Mouse (Mus musculus): ENCODE data around the gene Omt2b. TPM values are rescaled to one million over a fixed set of nuclear protein-coding genes. Genes with fewer than 3 reads are reported as not detected.
"Not testable (repeated sequence)": the region's sequence is repeated elsewhere in the genome, so short reads cannot be mapped to it uniquely, and the experiment has no call there.

The Omt2b gene
- polyA plus RNA-seq (2014; fragmentation: Nextera tagmentation; extraction: Ambion mirVana), result not detected in 2 replicates

DNA sequence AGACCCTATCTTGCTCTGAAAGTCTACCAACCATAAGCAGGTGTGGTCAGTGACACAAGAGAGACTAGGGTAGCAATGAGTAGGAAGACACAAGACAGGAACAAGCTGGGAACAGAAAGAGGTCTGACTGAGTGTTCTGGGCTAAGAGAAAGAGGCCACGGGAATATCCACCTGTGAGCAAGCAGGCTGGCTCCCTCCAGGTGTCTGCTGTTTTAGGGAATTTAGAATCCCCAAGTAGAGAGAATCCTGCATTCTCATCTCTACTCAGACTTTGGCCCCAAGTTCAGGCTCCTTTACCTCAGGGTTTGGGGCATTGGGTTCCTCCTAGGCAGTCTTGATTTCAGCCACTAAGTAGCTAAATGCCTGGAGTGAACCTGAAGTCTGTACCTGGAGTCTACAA lies at the start of gene Omt2b:
Gene Omt2b (plus strand): TSS at position 301 of the 400 bp plus-strand sequence.
- H3K4me1 ChIP-seq (replicated peaks; ENCODE audit: control insufficient read depth, insufficient read depth, low read length), result not testable (repeated sequence)
- WGBS, result 56% methylated on average over 1 of the region's 1 CpGs

DNA sequence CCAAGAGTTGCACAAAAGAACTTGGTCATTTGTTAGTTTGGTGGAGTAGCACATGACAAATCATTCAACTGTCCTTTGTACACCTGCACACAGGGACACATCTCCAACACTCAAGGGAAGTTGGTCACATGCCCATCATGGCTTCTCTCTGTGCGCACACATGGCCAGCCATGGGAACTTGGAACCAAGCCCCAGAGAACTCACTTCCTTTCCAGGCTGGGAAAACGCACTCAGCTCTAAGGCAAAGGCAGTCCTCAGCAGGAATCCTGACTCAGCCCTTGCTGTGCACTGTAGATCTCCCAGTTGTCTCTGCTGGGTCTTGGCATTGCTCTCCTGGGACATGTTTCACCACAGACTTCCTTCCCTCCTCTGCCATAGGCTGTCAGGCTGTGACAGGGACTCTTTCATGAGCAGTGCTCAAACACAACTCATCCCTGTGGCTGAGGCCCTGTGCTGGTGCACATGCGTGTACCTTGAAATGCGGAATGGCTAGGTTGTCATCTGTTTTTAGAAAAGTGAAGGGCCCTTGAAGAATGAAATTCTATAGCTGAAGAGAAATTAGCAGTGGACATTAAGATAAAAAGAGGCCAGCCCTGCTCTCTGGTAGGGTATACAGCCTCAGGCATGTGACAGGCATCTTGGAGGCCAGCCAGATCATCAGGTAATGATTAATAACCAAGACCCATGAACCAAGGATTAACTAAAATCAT lies 45.2 kb upstream of the Omt2b start:
- not testable (repeated sequence) for H3K27ac ChIP-seq (ENCODE audit: low read depth, low read length); H3K9me3 ChIP-seq (ENCODE audit: control insufficient read depth, low read length); H3K36me3 ChIP-seq (ENCODE audit: control insufficient read depth, insufficient read depth, low read length); H3K9ac ChIP-seq (ENCODE audit: low read depth, low read length); H3K4me2 ChIP-seq; ATAC-seq (replicated peaks; ENCODE audit: low FRiP score); DNase-seq (ENCODE audit: low spot score); H3K4me1 ChIP-seq (replicated peaks; ENCODE audit: control insufficient read depth, insufficient read depth, low read length); H3K27me3 ChIP-seq (replicated peaks; ENCODE audit: control insufficient read depth, insufficient read depth, low read length); H3K4me3 ChIP-seq (ENCODE audit: low read depth, low read length)
- WGBS, result 85% methylated on average over 4 of the region's 4 CpGs

More for the DNA sequence above, at the start of gene Omt2b:
- not testable (repeated sequence) for ATAC-seq (replicated peaks; ENCODE audit: low FRiP score); H3K4me2 ChIP-seq; DNase-seq (ENCODE audit: low spot score); H3K36me3 ChIP-seq (ENCODE audit: control insufficient read depth, insufficient read depth, low read length); H3K4me3 ChIP-seq (ENCODE audit: low read depth, low read length); H3K9me3 ChIP-seq (ENCODE audit: control insufficient read depth, low read length); H3K27me3 ChIP-seq (replicated peaks; ENCODE audit: control insufficient read depth, insufficient read depth, low read length); H3K27ac ChIP-seq (ENCODE audit: low read depth, low read length); H3K9ac ChIP-seq (ENCODE audit: low read depth, low read length)

DNA sequence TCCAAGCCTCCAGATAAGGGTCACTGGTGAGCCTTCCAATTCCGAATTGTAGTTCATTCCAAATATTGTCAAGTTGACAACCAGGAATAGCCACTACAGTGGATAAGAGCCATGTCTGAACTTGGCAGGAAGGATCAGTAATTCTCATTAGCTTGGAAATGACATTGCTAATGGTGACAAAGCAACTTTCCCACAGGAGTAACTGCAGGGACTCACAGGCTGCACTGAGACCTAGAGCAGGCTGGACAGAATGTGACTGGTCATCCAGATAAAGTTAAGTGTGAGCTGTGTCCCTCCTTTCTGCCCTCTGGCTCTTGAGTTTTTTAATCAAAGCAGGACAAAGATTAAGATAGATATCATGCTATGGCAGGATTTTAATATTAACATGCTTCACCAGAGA lies 38.3 kb upstream of the Omt2b start:
- not testable (repeated sequence) for H3K27ac ChIP-seq (ENCODE audit: low read depth, low read length); H3K36me3 ChIP-seq (ENCODE audit: control insufficient read depth, insufficient read depth, low read length); H3K9me3 ChIP-seq (ENCODE audit: control insufficient read depth, low read length); ATAC-seq (replicated peaks; ENCODE audit: low FRiP score); H3K4me3 ChIP-seq (ENCODE audit: low read depth, low read length); DNase-seq (ENCODE audit: low spot score); H3K9ac ChIP-seq (ENCODE audit: low read depth, low read length); H3K4me1 ChIP-seq (replicated peaks; ENCODE audit: control insufficient read depth, insufficient read depth, low read length); H3K27me3 ChIP-seq (replicated peaks; ENCODE audit: control insufficient read depth, insufficient read depth, low read length); H3K4me2 ChIP-seq
- 33% methylated on average over 1 of the region's 1 CpGs for WGBS

DNA sequence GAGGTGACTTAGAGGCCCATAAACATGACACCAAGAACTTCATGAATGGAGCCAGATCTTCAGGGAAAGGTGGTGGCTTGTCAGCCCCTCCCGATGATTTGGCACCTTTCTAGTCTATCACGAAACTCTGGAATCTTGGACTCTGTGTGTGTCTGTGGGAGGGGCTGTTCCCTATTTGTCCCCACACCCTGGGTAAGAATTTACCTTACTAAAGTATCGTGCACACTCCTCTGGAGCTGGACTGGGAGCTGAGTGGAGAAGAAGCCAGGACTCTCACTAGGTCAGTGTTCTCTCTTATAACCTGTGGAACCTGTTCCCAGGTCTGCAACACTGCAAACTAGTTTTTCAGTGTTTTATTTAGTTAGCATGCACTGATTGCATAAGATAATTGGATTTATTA lies 37.7 kb upstream of the Omt2b start, which contains the start of gene Gm10639:
Gene Gm10639 (plus strand): TSS at position 201 of the 400 bp plus-strand sequence.
- not testable (repeated sequence) for H3K4me1 ChIP-seq (replicated peaks; ENCODE audit: control insufficient read depth, insufficient read depth, low read length); H3K27ac ChIP-seq (ENCODE audit: low read depth, low read length); H3K9ac ChIP-seq (ENCODE audit: low read depth, low read length); H3K27me3 ChIP-seq (replicated peaks; ENCODE audit: control insufficient read depth, insufficient read depth, low read length); H3K36me3 ChIP-seq (ENCODE audit: control insufficient read depth, insufficient read depth, low read length); H3K9me3 ChIP-seq (ENCODE audit: control insufficient read depth, low read length); H3K4me2 ChIP-seq; ATAC-seq (replicated peaks; ENCODE audit: low FRiP score); H3K4me3 ChIP-seq (ENCODE audit: low read depth, low read length); DNase-seq (ENCODE audit: low spot score)
- 74% methylated on average over 3 of the region's 3 CpGs for WGBS

DNA sequence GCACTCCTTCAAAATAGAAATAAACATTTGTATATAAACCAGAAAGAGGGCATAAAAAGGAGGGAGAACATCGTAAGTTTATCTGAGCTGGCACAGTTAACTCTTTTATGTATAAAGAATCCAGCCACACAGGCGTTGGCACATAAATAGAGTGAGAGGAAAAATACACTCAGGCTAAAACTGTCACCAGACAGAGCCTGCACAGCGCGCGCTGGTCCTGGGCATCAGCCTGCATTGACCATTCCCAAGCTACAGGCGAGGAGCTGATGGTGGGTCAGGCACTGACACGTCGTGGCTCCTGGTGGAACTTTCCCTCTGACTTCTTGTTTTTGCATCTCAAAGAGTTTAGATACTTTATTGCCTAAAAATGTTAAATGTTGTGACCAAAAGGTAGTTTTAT lies 34.9 kb upstream of the Omt2b start:
- not testable (repeated sequence) for H3K9me3 ChIP-seq (ENCODE audit: control insufficient read depth, low read length); H3K9ac ChIP-seq (ENCODE audit: low read depth, low read length); H3K4me3 ChIP-seq (ENCODE audit: low read depth, low read length); DNase-seq (ENCODE audit: low spot score); H3K36me3 ChIP-seq (ENCODE audit: control insufficient read depth, insufficient read depth, low read length); H3K4me2 ChIP-seq; H3K27ac ChIP-seq (ENCODE audit: low read depth, low read length); H3K27me3 ChIP-seq (replicated peaks; ENCODE audit: control insufficient read depth, insufficient read depth, low read length); H3K4me1 ChIP-seq (replicated peaks; ENCODE audit: control insufficient read depth, insufficient read depth, low read length); ATAC-seq (replicated peaks; ENCODE audit: low FRiP score)
- 83% methylated on average over 8 of the region's 8 CpGs for WGBS

DNA sequence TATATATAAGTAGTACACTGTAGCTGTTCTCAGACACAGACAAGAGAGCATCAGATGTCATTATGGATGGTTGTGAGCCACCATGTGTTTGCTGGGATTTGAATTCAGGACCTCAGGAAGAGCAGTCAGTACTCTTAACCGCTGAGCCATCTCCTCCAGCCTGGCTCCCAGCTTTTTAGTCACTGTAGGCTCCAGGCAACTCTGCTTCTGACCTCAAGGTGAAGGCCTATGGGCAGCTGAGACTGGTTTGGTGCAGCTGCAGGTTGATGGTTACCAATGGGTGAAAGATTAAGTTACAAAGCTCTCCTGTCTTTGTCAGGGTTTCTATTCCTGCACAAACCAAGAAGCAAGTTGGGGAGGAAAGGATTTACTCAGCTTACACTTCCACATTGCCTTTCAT lies 33.7 kb upstream of the Omt2b start:
- not testable (repeated sequence) for H3K4me1 ChIP-seq (replicated peaks; ENCODE audit: control insufficient read depth, insufficient read depth, low read length); H3K27me3 ChIP-seq (replicated peaks; ENCODE audit: control insufficient read depth, insufficient read depth, low read length); ATAC-seq (replicated peaks; ENCODE audit: low FRiP score); H3K9ac ChIP-seq (ENCODE audit: low read depth, low read length); H3K9me3 ChIP-seq (ENCODE audit: control insufficient read depth, low read length); H3K36me3 ChIP-seq (ENCODE audit: control insufficient read depth, insufficient read depth, low read length); DNase-seq (ENCODE audit: low spot score); H3K4me2 ChIP-seq; H3K4me3 ChIP-seq (ENCODE audit: low read depth, low read length); H3K27ac ChIP-seq (ENCODE audit: low read depth, low read length)
- WGBS, result 85% methylated on average over 1 of the region's 1 CpGs

DNA sequence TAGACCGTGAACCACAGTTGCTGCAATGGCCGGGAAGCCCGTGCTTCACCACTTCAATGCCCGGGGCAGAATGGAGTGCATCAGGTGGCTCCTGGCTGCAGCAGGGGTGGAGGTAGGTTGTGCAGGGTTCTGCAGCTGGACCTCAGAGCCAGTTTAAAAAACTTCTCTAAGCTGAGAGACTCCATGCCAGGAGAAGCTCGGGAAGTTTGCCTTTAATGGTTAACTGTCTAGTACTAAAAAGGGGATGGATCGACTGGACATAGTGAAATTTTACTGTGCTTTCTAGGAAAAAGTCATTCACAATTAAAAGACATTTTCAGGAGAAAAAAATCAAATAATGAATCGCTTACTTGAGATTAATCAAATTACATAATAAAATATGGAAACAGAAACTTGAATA lies 32.6 kb upstream of the Omt2b start:
- not testable (repeated sequence) for ATAC-seq (replicated peaks; ENCODE audit: low FRiP score); DNase-seq (ENCODE audit: low spot score); H3K9ac ChIP-seq (ENCODE audit: low read depth, low read length); H3K9me3 ChIP-seq (ENCODE audit: control insufficient read depth, low read length); H3K4me1 ChIP-seq (replicated peaks; ENCODE audit: control insufficient read depth, insufficient read depth, low read length); H3K4me2 ChIP-seq; H3K27ac ChIP-seq (ENCODE audit: low read depth, low read length); H3K36me3 ChIP-seq (ENCODE audit: control insufficient read depth, insufficient read depth, low read length); H3K27me3 ChIP-seq (replicated peaks; ENCODE audit: control insufficient read depth, insufficient read depth, low read length); H3K4me3 ChIP-seq (ENCODE audit: low read depth, low read length)
- WGBS, result 82% methylated on average over 4 of the region's 7 CpGs

DNA sequence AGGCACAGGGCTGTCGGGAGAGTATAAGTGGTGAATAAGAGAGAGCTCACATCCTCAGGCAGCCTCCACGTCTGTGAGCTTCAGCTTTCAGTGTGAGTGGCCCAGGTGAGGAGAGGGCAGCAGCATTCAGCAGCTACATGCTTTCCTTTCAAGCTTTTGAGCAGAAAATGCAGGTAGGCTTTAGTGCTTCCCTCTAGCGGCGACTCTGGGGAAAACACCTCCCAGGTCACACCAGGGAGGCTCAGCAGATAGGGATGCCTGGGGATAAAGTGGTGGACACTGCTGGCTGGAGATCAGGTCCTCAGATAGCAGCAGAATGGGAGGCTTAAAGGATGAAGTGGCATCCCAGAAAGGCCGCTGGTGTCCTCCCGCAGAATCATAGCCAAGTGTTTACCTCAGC lies 31.3 kb upstream of the Omt2b start:
- WGBS, result 9% methylated on average over 6 of the region's 6 CpGs
- not testable (repeated sequence) for ATAC-seq (replicated peaks; ENCODE audit: low FRiP score)

DNA sequence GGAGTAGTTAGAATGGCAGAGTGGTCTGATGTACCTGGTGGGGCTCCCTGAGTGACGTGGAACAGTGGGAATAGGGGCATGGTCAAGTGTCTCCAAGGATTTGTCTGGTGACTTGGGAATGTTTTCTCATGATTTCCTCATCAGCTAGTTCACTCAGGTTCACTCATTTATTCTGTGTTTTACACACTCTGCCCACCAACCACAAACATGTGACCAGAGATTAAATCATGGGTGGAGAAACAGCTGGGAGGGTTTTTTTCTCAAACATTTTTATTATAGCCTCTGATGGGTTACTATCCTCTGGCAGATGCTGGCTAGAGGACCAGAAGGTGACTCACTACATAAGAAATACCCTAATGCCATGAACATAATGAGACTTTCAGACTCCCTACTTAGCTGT lies 29.2 kb upstream of the Omt2b start:
- H3K27ac ChIP-seq (ENCODE audit: low read depth, low read length), result no peak overlapping the region
- no peaks in the 10 kb centered on the region for H3K36me3 ChIP-seq (ENCODE audit: control insufficient read depth, insufficient read depth, low read length)
- H3K4me2 ChIP-seq, result no peak overlapping the region
- no peaks in the 10 kb centered on the region for H3K9me3 ChIP-seq (ENCODE audit: control insufficient read depth, low read length)
- H3K27me3 ChIP-seq (replicated peaks; ENCODE audit: control insufficient read depth, insufficient read depth, low read length), result no peaks in the 10 kb centered on the region
- no peak overlapping the region for H3K4me3 ChIP-seq (ENCODE audit: low read depth, low read length)
- H3K4me1 ChIP-seq (replicated peaks; ENCODE audit: control insufficient read depth, insufficient read depth, low read length), result no peaks in the 10 kb centered on the region
- ATAC-seq (replicated peaks; ENCODE audit: low FRiP score), result no peak
- WGBS, result 78% methylated on average over 1 of the region's 1 CpGs
- H3K9ac ChIP-seq (ENCODE audit: low read depth, low read length), result no peak overlapping the region
- no peak for DNase-seq (ENCODE audit: low spot score)

More for the DNA sequence above, 31.3 kb upstream of the Omt2b start:
- H3K4me1 ChIP-seq (replicated peaks; ENCODE audit: control insufficient read depth, insufficient read depth, low read length); H3K27ac ChIP-seq (ENCODE audit: low read depth, low read length); H3K4me3 ChIP-seq (ENCODE audit: low read depth, low read length); H3K36me3 ChIP-seq (ENCODE audit: control insufficient read depth, insufficient read depth, low read length); H3K9me3 ChIP-seq (ENCODE audit: control insufficient read depth, low read length); H3K27me3 ChIP-seq (replicated peaks; ENCODE audit: control insufficient read depth, insufficient read depth, low read length); H3K4me2 ChIP-seq; H3K9ac ChIP-seq (ENCODE audit: low read depth, low read length): not testable (repeated sequence)
- DNase-seq (ENCODE audit: low spot score), result peak; percentile 46

Measured in liver, embryonic 11.5 days (tissue).